Mouse (Mus musculus) CH12.LX (cell line): ENCODE measurements around the gene Pdk1.

ENCODE experiments used
- CTCF ChIP-seq, 2 experiments: IDR thresholded peaks in 1 of 2; conservative IDR thresholded peaks in 1 of 2; 2 replicates each; pipeline ENCODE4 v1.5.1; 2011 to 2012; ENCODE audit warnings: low read depth in 2 of 2, low read length in 2 of 2, improper control_type of control experiment in 1 of 2, inconsistent platforms in 1 of 2, mild to moderate bottlenecking in 1 of 2, moderate library complexity in 1 of 2
- GABPA ChIP-seq: IDR thresholded peaks from 2 replicates; pipeline ENCODE4 v1.6.1; 2012; ENCODE audit warnings: low read depth, low read length, improper control_type of control experiment, inconsistent platforms; ENCODE audit not compliant: insufficient replicate concordance
- KAT2A ChIP-seq: IDR thresholded peaks from 2 replicates; pipeline ENCODE4 v1.6.1; 2012; ENCODE audit warnings: low read length, improper control_type of control experiment, inconsistent platforms; ENCODE audit not compliant: insufficient replicate concordance
- MAFK ChIP-seq: IDR thresholded peaks from 2 replicates; pipeline ENCODE4 v1.6.1; 2011; ENCODE audit warnings: low read length, improper control_type of control experiment; ENCODE audit not compliant: insufficient replicate concordance
- TCF12 ChIP-seq: IDR thresholded peaks from 2 replicates; pipeline ENCODE4 v1.6.1; 2014; ENCODE audit warnings: low read depth, mild to moderate bottlenecking, inconsistent platforms, low read length, improper control_type of control experiment
- ZNF384 ChIP-seq: IDR thresholded peaks from 2 replicates; pipeline ENCODE4 v1.6.1; 2012; ENCODE audit warnings: low read depth, low read length, improper control_type of control experiment, inconsistent platforms

GRCm38 (mm10) chr2:71844906-71845305 lies 28.1 kb upstream of the Pdk1 start:
- TF ChIP-seq GABPA (no peak), ZNF384 (no peak), KAT2A (no peak), MAFK (no peak), CTCF (conservative IDR thresholded peaks at IDR 0.05 in 1 of 2, IDR thresholded peaks at IDR 0.05 in 1 of 2; ENCODE audit: low read depth in 2 of 2, low read length in 2 of 2) (no peak), TCF12 (no peak)
